Mouse (Mus musculus) liver, adult (tissue): Measurements from ENCODE around the gene Mrpl45.

Experiments
- GATA4 ChIP-seq: IDR thresholded peaks from 2 replicates; pipeline ENCODE4 v1.6.1; 2014; ENCODE audit warnings: mild to moderate bottlenecking, low read length; ENCODE audit not compliant: insufficient replicate concordance

The Mrpl45 gene

DNA sequence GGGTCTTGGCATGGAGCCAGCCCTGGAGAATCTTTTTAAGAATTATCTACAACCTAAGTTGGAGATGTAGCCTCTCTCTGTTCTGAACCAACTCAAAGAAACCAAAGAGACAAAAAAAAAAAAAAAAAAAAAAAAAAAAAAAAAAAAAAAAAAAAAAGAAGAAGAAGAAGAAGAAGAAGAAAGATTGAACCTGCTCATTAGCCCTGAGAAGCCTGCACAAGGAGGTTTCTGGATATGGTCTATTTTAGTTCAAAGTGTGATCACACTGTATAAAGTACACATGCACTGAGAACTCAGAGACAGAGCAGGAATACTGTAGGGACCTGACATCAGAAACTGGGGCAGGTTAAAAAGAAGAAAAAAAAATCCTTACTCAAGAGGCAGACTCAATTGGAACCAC, 27.9 kb upstream of the Mrpl45 start:
- TF ChIP-seq GATA4, result no peak

DNA sequence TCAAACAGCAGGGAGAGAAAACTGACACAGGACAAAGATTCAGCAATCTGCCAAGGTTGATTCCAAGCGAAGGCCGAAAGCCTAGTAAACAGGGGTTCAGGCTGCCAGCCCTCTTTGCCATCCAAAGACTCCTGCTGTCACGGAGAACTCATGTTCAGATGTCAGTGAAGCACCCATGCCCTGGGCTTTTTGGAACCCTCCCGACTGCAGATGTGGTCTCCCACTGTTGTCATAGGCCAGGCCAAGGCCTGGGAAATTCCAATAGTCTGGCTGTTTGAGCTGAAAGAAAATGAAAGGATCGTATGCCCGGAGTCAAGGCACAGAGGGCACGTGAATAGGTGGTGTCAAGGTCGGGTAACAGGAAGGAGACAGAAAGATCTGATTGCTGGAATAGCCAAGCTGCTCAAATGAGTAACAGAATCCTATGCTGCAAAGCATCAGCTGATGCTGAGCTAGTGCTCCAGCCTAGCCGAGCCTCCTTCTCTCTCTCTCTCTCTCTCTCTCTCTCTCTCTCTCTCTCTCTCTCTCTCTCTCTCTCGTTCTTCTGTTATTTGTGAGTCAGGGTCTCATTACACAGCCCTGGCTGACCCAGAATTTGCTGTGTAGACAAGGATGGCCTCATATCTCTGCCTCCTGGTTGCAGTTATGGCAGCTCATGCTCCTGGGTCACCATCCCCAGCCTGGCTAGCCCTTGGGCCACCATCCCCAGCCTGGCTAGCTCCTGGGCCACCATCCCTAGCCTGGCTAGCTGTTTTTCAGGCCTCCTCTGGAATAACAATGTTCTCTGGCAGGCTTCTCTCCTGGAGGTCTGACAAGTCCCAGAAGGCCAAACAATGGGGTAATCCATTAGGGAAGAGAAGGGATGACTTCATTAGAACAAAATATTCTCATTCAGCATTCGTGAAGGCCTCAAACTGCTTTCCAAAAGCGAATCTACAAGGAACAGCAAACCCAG, 26.0 kb upstream of the Mrpl45 start:
- TF ChIP-seq GATA4, result no peak

DNA sequence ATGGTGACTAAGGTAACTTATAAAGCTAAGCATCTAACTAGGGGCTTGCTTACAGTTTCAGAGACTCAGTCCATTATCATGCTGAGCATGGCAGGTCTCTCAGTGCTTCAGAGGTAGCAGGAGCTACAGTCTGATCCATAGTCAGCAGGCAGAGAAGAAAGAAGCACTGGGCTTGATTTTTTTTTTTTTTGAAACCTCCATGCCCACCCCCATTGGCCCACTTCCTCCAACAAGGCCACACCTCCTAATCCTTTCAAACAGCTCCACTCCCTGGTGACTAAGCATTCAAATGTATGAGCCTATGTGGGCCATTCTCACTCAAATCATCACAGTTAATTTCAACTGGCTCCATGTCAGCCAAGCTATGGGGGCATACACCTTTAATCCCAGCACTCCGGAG, 22.8 kb upstream of the Mrpl45 start:
- no peak for TF ChIP-seq GATA4

DNA sequence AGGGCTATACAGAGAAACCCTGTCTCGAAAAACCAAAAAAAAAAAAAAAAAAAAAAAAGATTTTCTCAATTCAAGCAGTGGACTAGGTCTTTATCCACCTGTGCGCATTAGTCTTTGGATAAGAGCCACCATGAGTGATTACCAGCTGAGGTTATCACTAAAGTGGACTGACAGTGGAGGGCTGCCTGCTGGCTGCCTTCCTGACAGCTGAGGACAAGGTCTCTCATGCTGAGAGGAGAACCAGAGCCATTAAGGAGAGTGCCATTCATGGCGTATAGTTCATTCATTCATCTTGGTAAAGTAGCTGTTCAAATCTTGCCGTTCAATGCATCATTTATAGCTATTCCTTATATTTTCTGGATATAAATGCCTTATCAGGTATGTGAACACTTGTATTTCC, 19.0 kb upstream of the Mrpl45 start:
- no peak for TF ChIP-seq GATA4

DNA sequence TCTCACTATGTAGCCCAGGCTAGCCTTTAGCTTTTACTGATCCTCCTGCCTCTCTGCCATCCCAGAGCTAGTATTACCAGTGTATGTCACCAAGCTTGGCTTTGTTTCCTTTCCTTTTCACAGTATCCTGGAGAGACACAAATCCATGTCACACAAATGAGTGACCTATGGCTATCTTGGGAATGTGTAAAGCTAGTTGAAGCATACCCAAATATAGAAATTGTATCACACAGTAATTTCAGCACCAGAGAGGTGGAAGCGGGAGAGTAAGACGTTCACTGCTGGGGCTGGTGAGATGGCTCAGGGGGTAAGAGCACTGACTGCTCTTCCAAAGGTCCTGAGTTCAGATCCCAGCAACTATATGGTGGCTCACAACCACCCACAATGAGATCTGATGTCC, 15.6 kb upstream of the Mrpl45 start:
- TF ChIP-seq GATA4, result no peak

DNA sequence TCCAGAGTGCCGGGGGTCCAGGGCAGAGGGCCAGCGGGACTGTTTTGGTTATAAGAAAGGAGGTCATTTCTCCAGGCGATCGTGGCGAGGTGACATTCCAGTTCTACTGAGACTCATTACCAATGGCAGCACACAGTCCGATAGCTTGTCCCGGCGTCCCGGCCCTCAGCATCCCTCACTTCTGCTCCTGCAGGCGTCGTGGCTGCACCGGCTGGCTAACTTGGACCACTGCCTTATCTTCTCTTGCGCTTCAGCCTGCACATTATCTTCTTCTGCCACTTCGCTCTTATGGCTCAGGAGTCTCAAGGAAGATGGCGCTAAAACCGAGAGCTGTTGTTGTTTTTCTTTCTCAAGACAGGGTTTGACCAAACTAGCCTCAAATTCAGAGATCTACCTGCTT, 14.1 kb upstream of the Mrpl45 start:
- TF ChIP-seq GATA4, result no peak

DNA sequence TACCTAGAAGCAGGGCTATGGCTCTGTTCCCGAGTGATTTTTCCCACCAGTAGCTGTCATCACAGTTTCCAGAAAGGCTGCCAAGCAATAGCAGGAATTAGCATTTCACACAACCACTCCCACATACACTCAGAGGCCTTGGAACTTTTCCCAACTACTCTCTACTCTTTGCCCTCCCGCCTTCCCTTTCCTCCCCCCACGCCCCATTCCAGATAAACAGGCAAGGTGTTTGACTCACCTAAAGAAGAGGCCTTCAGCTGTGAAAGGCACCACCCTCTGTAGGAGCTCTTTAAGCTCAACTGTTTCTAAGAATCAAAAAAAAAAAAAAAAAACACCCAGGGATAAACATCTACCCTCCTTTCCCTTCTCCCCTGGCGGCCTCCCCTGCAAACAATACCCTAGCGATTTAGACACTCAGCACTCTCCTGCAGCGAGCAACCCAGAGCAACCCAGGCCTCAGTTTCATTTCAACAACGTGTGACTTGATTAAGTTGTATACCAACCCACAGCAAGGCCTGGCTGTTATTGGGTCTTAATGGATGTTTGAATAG, 13.2 kb upstream of the Mrpl45 start:
- no peak for TF ChIP-seq GATA4

DNA sequence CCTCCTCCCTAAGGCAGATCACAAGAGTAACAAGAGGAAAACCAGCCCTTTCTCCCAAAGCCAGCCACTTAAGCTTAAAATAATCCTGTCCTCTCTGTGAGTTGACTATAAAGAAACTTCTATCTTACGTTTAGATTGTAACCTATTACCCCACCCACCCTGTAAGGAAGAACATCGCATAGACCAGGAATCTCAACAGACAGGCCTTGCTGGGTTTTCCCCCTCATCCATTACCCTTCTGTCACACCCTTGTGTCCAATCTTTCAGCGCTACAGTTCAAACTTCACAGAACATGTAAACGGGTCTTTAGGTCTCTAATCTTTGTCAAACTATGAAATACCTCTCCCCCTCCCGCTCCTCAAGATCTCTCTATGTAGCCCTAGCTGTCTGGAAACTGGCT, 10.9 kb upstream of the Mrpl45 start:
- TF ChIP-seq GATA4, result no peak

DNA sequence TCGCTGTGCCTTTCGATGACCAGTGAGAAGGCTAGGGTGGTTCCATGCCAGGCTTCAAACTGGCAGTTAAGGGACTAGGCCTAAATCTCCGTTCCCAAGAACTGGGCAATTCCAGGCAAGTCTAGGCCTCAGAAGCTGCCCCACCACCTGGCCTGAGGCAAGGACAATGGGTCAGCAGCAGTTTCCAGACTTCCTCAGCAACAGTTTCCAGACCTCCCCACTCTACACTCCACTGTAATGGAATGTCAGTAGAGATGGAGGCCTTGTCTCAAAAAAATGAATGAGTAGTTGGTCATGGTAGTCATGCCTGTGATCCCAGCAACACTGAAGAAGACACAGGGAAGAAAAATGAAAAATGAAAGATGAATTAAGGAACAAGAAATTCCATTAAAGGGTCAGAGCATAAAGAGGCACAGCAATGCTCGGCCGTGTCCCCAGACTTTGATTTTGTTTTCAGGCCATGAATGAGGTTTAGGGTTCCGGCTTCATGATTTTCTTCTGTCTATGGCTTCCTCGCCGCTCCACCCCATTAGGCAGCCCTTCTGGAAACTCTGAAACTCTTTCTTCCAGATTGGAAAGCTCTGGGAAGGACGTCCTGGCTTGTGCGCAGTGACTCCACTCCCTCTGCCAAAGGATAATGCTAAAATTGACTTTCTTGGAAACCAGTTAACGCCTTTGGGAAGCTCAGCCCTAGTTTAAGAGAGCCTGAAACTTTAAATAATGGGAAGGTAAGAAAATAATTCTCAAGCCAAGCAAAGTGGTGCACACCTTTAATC, 8.0 kb upstream of the Mrpl45 start:
- no peak for TF ChIP-seq GATA4

DNA sequence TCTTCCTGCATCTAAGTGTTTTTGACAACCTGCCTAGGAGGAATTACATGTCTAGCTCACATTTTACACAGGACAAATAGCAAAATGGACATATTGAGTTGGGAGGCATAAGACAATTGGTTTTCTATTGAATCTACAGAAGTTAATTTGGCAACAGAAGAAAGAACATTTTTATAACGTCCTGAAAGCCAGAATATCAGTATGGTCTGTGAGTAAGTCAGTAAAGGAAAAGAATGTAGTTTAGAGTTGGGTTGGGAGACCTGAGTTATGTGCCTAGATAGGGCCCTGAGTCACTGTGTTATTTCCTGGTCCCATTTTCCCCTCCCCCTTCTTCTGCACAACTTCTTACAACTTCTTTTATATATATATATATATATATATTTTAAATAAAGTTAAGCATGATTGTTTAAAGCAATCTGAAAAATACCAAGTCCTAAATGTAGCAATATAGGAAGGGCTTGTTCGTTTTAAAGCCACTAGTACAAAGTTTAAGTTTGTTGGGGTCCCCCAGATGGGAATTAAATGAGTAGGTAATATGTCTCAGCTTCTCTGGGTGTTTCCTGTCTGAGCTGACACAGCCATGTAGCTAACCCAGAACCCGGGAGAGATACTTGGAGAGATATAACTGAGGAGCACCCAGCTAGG, 6.6 kb upstream of the Mrpl45 start:
- TF ChIP-seq GATA4, result no peak

DNA sequence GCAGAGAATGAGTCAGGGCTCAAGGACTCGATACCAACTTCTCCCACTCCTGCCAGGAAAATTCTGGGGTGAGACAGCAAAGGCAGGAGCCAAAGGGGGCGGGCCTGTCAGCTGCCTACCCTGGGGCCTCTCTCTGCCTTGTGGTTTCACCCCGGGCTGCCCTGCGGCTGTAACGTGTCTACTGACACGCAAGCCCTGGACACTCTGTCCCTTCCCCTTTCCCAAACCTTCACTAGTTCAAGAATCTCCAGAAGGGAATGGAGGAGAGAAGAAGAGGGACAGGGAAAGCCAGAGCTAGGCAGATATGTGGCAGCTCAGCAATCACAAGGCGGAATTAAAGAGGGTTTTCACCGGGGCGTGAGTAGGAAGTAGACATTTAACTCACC, 6.1 kb upstream of the Mrpl45 start:
- no peak for TF ChIP-seq GATA4

DNA sequence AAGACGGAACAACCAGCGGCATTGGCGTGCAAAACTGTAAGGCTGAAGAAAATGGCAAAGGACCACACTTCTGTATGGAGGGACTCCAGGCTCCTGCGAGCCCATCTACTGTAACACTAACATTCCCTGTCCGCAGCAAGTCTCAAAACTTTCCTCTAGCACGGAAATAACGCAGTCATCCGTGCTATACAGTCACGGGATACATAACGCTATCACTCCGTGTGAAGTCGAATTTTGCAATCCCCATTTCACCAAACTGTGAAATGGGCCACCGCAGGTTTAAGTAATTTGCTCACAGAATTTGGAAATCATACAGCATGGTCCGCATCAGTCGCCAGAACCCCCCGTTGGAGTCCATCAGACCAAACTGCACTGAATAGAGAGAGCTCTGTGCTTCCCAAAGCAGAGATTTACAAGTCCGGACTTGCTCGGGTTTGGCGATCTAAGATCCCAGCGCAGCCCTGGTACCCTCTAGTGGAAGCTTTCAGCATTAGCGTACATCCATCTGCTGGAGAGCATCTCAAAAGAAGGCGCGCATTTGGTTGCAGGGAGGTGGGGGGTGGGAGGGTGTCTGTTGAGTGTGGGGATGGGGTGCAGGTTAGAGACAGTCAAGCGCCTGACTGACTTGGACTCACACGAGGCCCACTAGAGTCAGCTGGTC, 5.5 kb upstream of the Mrpl45 start:
- no peak for TF ChIP-seq GATA4

DNA sequence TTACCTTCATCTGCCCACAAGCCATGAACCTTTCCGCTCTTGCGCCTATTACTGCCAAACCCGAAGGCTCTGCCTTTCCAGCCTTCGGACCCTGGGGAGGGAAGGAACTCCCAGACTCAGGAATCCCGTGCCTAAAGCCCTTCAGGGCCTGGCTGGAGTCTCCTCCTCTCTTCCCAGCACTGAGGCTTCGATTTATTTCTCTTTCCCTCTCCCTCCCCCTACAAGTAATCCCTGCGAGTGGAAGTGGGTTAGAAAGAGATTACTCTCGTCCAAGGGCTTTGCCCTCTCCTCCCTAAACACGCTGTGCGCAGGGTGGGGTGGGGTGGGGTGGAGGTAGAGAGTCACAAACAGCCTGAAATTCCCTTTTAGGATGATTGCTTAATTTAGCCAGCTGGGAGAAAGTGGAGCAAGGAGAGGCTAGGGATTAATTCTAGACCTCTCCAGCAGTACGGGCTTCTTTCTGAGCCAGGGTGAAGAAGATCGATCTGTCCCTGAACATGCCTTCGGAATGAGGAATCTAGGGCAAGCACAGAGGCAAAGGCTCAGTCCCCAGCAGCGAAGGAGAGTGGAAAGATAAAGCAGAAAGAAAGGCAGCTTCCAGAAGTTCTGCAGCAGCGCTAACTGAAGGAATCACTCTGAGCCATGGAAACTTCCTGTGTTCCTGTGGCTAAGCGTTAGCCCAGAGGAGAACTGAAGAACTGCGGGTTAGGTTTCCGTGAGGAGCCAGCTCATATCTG, 4.5 kb upstream of the Mrpl45 start:
- no peak for TF ChIP-seq GATA4

DNA sequence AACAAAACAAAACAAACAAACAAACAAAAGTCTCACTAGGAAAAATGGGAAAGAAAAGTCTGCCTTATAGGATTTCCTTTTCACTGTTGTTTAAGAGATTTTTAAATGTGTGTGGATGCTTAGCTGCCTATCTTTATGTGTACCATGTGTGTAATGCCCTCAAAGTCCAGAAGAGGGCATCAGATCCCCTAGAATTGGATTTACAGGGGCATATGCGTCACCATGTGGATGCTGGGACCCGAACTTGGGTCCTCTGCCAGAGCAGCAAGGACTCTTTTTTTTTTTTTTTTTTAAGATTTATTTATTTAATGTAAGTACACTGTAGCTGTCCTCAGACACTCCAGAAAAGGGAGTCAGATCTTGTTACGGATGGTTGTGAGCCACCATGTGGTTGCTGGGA, 1.4 kb upstream of the Mrpl45 start:
- no peak for TF ChIP-seq GATA4
